Mouse (Mus musculus): ENCODE data around the gene Pfn1.

- TF ChIP-seq CTCF (IDR thresholded peaks at IDR 0.05; ENCODE audit: borderline replicate concordance, extremely low read depth, insufficient read depth, insufficient read length) (no peak), POLR2A (IDR thresholded peaks at IDR 0.05; ENCODE audit: borderline replicate concordance, extremely low read depth, insufficient read depth, insufficient read length, poor library complexity, severe bottlenecking) (no peak)
Measured at GRCm38 (mm10) chr11:70667271-70668150, 13.1 kb upstream of the Pfn1 start.

Data from brain, embryonic 14.5 days (tissue).